ENCODE assay signal across 14 mouse cellular contexts in the genomic region with DNA sequence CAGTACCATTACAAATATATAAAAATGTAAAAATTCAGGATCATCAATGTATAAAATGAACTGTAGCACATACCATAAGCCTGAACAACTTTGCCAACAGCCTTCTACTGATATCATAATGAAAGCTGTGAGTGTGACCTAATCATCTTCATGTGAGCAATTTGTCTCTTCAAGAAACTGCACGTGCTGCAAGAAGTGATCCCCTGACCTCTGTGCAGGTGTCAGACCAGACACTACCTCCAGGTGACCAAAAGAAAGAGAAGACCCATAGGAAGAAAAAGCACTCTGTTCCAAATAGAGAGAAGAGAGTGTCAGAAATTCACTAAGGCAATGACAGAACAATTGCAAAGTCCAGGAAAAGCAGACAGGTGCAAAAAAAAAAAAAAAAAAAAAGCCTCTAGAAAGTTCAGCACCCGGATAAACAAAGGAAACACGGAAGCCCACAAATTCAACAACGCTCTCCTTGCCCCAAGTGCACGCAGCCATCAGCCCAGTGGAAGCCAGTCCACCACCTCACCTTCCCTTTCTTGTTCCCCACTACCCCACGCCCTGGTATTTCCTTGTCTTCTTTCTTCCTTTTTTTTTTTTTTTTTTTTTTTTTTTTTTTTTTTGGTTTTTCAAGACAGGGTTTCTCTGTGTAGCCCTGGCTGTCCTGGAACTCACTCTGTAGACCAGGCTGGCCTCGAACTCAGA.
"Had no signal": no experiment of that assay in that cellular context is flagged by ENCODE, and none has a peak within 500 bp of the region (broad histone marks: within the 10 kb centered on the region; RNA-seq: fewer than 3 reads in every experiment).

No protein-coding gene starts in this region.

- H3K4me2 ChIP-seq: lung, embryonic 14.5 days; midbrain, embryonic 12.5 days; neural tube, embryonic 12.5 days; stomach, embryonic 15.5 days had no signal

- H3K4me3 ChIP-seq: midbrain, embryonic 10.5 days; midbrain, embryonic 12.5 days; neural tube, embryonic 12.5 days; stomach, embryonic 15.5 days had no signal

- H3K9me3 ChIP-seq: midbrain, embryonic 10.5 days; midbrain, embryonic 12.5 days; neural tube, embryonic 12.5 days; stomach, embryonic 15.5 days had no signal

- H3K27me3 ChIP-seq: midbrain, embryonic 12.5 days; neural tube, embryonic 12.5 days; stomach, embryonic 15.5 days had no signal

- DNase-seq: lung, adult 18-20 months; lung, embryonic 14.5 days; lung, postnatal 10 days; lung, postnatal 4 days; midbrain, embryonic 14.5 days; right cerebral cortex, postnatal 14 days; thymus, adult 2 months; thymus, postnatal 25 days; thymus, postnatal 4 days had no signal

- H3K9ac ChIP-seq: lung, embryonic 14.5 days; midbrain, embryonic 12.5 days; neural tube, embryonic 12.5 days; stomach, embryonic 15.5 days had no signal

- H3K36me3 ChIP-seq: midbrain, embryonic 10.5 days; midbrain, embryonic 12.5 days; neural tube, embryonic 12.5 days; stomach, embryonic 15.5 days had no signal

- H3K27ac ChIP-seq: midbrain, embryonic 10.5 days; midbrain, embryonic 12.5 days; neural tube, embryonic 12.5 days; stomach, embryonic 15.5 days; stomach, postnatal 0 days had no signal
